Mouse (Mus musculus) hindbrain, embryonic 16.5 days (tissue): Measurements from ENCODE around the gene Gm12569. TPM values are rescaled to one million over a fixed set of nuclear protein-coding genes. Genes with fewer than 3 reads are reported as not detected.

ENCODE experiments used
- ATAC-seq: fragments of 200-750 bp; cut with Nextera tagmentation; 2 replicates; pipeline ENCODE4 v1.8.0; 2017; ENCODE audit warnings: moderate TSS enrichment, moderate library complexity
- H3K27ac ChIP-seq: fragments of 300-500 bp; sonication (generic); 2 replicates; pipeline ENCODE4 v1.5.1; 2014; ENCODE audit warnings: low read depth, mild to moderate bottlenecking, control low read depth, low read length, moderate library complexity
- H3K27me3 ChIP-seq: fragments of 300-500 bp; sonication (generic); replicated peaks from 2 replicates; pipeline ENCODE4 v1.6.1; 2014; ENCODE audit warnings: low read length; ENCODE audit not compliant: control insufficient read depth, insufficient read depth
- H3K36me3 ChIP-seq: fragments of 300-500 bp; sonication (generic); 2 replicates; pipeline ENCODE4 v1.6.1; 2014; ENCODE audit warnings: mild to moderate bottlenecking, low read length, moderate library complexity, mixed read lengths; ENCODE audit not compliant: control insufficient read depth, insufficient read depth
- H3K4me1 ChIP-seq: fragments of 300-500 bp; sonication (generic); 2 replicates; pipeline ENCODE4 v1.6.1; 2014; ENCODE audit warnings: low read depth, low read length; ENCODE audit not compliant: control insufficient read depth, insufficient read depth
- H3K4me2 ChIP-seq: fragments of 300-500 bp; sonication (generic); 2 replicates; pipeline ENCODE4 v1.6.1; 2014; ENCODE audit warnings: mild to moderate bottlenecking, low read length, control low read depth, moderate library complexity
- H3K4me3 ChIP-seq: fragments of 300-500 bp; sonication (generic); 2 replicates; pipeline ENCODE4 v1.5.1; 2014; ENCODE audit warnings: mild to moderate bottlenecking, low read length, control low read depth, moderate library complexity
- H3K9ac ChIP-seq: fragments of 300-500 bp; sonication (generic); 2 replicates; pipeline ENCODE4 v1.6.1; 2014; ENCODE audit warnings: low read depth, mild to moderate bottlenecking, control low read depth, low read length, moderate library complexity
- H3K9me3 ChIP-seq: fragments of 300-500 bp; sonication (generic); 2 replicates; pipeline ENCODE4 v1.6.1; 2014; ENCODE audit warnings: mild to moderate bottlenecking, low read length, moderate library complexity; ENCODE audit not compliant: control insufficient read depth
- WGBS: fragments of 180-500 bp; shearing (Covaris S2); extraction: QIAGEN DNeasy Blood & Tissue Kit; methylation state at CpG from one replicate; pipeline ENCODE4 v1.1.7; 2014; 5-methylcytosine and 5-hydroxymethylcytosine counted together
- polyA plus RNA-seq: library from polyadenylated mRNA; unstranded; fragments of >200 nt; fragmentation: Nextera tagmentation; extraction: Ambion mirVana; gene quantifications from 2 replicates; pipeline ENCODE4 v1.2.1, GENCODE M21; 2015

Gene Gm12569
- polyA plus RNA-seq, result not detected in 2 replicates

DNA sequence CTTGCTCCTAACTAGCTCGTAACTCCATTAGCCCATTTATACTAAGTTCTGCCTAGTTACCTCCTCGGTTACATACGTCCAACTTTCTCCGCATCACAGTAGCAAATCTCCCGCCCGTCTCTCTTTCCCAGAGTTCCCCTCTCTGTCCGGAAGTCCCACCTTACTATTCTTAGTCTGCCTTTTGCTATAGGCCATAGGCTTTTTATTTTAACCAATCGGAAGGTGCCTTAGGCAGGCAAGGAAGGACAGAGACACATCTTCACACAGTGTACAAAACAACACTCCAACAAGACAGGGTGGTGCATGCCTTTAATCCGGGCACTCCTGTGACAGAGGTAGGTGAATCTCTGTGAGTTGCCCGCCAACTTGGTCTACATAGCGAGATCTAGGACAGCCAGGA lies at the start of gene Gm12569:
TSS of gene Gm12569 (plus strand) at position 166 of the 400 bp plus-strand sequence.
- no peaks in the 10 kb centered on the region for H3K36me3 ChIP-seq
- H3K9ac ChIP-seq, result no peak within 1 kb of the TSS
- no peak within 1 kb of the TSS for H3K4me2 ChIP-seq
- H3K27ac ChIP-seq, result no peak within 1 kb of the TSS
- no peak for ATAC-seq
- H3K4me3 ChIP-seq, result no peak within 1 kb of the TSS
- WGBS, result 95% methylated on average over 11 of the region's 11 CpGs
- no peaks in the 10 kb centered on the region for H3K27me3 ChIP-seq
- H3K4me1 ChIP-seq, result no peaks in the 10 kb centered on the region
- no peaks in the 10 kb centered on the region for H3K9me3 ChIP-seq

DNA sequence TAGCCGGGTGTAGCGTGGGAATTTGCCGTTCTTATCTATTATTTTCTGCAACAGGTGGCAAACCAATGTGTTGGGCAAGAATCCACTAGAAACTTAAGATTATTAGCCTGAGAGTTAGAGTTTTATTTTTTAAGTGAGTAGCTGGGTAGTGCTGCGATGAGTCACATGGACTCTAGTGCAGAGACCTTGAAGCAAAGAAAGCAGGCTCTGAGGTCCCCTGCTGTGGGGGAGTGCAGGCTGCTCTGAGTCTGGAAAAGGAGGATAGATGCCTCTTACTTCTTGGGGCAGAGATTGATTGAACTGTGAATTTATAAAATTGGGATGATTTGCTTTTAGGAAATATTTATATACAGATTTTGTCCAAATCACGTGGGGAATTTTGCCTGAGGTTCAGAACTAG lies 17.5 kb upstream of the Gm12569 start:
- Histone ChIP-seq H3K9me3 (peaks cover 3% of the 10 kb centered on the region; the same call in 1 of the 2 replicates), H3K27ac (no peak overlapping the region), H3K4me1 (no peaks in the 10 kb centered on the region), H3K27me3 (no peaks in the 10 kb centered on the region), H3K36me3 (no peaks in the 10 kb centered on the region), H3K4me2 (no peak overlapping the region), H3K4me3 (no peak overlapping the region), H3K9ac (no peak overlapping the region)
- WGBS, result 78% methylated on average over 5 of the region's 5 CpGs
- ATAC-seq, result no peak

DNA sequence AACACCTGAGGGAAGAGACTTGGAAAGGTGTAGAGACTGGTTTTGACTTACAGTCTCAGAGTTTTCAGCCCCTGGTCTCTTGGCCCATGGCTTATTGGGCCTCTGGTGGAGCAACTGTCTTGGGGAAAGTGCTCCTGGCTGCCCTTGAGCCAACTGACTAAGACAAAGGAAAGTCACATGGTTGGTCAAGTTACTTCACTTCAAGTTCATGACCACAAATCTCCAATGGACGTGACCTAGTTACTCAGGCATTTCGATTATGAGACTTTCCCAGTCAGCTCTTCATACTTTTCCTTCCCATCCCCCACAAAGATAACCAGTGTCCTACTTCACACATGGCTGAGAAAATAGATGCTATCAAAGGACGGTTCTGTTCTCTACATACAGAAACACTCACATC lies 12.5 kb upstream of the Gm12569 start:
- ATAC-seq, result no peak
- Histone ChIP-seq H3K9me3 (peaks cover 3% of the 10 kb centered on the region; the same call in 1 of the 2 replicates), H3K9ac (no peak overlapping the region), H3K27me3 (no peaks in the 10 kb centered on the region), H3K4me3 (no peak overlapping the region), H3K27ac (no peak overlapping the region), H3K4me1 (no peaks in the 10 kb centered on the region), H3K4me2 (no peak overlapping the region), H3K36me3 (no peaks in the 10 kb centered on the region)
- WGBS, result 85% methylated on average over 3 of the region's 3 CpGs

DNA sequence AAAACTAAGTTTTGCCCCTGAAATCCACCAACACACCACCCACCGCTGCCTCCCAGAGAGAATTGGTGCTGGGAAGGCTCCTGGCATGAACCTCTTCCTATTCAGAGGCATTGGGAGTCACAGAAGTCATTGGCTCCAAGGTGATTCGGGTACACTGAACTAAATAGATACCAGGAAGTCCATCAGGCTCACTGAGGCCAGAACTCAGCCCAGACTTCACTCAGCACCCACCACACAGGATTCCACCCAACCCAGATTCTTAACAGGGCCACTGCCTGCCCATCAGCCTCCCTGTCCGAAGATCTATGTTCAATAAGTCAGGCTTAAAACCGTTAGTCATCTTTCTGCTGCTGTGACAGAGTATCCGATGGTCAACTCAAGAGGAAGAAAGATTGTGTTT lies 8.8 kb upstream of the Gm12569 start:
- no peak for ATAC-seq
- H3K27me3 ChIP-seq, result no peaks in the 10 kb centered on the region
- H3K36me3 ChIP-seq, result no peaks in the 10 kb centered on the region
- no peak overlapping the region for H3K27ac ChIP-seq
- H3K4me2 ChIP-seq, result no peak overlapping the region
- no peaks in the 10 kb centered on the region for H3K4me1 ChIP-seq
- H3K9ac ChIP-seq, result no peak overlapping the region
- WGBS, result 89% methylated on average over 5 of the region's 5 CpGs
- H3K9me3 ChIP-seq, result no peaks in the 10 kb centered on the region
- no peak overlapping the region for H3K4me3 ChIP-seq

DNA sequence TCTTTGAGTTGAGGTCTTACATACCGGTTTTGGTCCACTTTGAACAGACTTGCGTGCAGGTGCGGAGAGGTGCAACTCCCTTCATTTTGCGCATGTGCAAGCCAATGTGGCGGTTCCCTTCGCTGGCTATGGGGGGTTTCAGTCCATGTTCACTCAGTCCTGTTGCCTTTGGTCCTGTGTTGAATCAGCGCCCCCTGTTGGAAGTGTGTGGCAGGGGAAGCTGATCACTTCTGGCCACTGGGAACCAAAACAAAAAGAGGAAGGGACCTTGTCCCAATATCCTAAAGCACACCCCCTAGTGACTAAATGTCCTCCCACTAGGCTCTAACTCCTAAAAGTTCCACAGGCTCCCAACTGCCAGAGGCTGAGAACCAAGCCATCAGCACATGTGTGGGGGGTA lies 6.3 kb upstream of the Gm12569 start:
- ATAC-seq, result no peak
- Histone ChIP-seq H3K27ac (no peak overlapping the region), H3K9ac (no peak overlapping the region), H3K4me1 (no peaks in the 10 kb centered on the region), H3K36me3 (no peaks in the 10 kb centered on the region), H3K4me2 (no peak overlapping the region), H3K4me3 (no peak overlapping the region), H3K27me3 (no peaks in the 10 kb centered on the region), H3K9me3 (no peaks in the 10 kb centered on the region)
- WGBS, result 89% methylated on average over 7 of the region's 7 CpGs

GRCm38 (mm10) chr11:51219396-51219980 lies 785 bp upstream of the Gm12569 start:
- no peak for ATAC-seq
- H3K27ac ChIP-seq, result no peak overlapping the region
- H3K9ac ChIP-seq, result no peak overlapping the region
- 83% methylated on average over 12 of the region's 12 CpGs for WGBS
- H3K4me1 ChIP-seq, result no peaks in the 10 kb centered on the region
- H3K36me3 ChIP-seq, result no peaks in the 10 kb centered on the region
- H3K9me3 ChIP-seq, result no peaks in the 10 kb centered on the region
- no peak overlapping the region for H3K4me3 ChIP-seq
- H3K4me2 ChIP-seq, result no peak overlapping the region
- no peaks in the 10 kb centered on the region for H3K27me3 ChIP-seq

GRCm38 (mm10) chr11:51227104-51227503 lies 6.8 kb downstream of the Gm12569 start:
- Histone ChIP-seq H3K4me3 (no peak overlapping the region), H3K9me3 (no peaks in the 10 kb centered on the region), H3K9ac (no peak overlapping the region), H3K27ac (no peak overlapping the region), H3K4me1 (no peaks in the 10 kb centered on the region), H3K4me2 (no peak overlapping the region), H3K27me3 (no peaks in the 10 kb centered on the region), H3K36me3 (no peaks in the 10 kb centered on the region)
- no peak for ATAC-seq
- WGBS, result 72% methylated on average over 4 of the region's 4 CpGs

DNA sequence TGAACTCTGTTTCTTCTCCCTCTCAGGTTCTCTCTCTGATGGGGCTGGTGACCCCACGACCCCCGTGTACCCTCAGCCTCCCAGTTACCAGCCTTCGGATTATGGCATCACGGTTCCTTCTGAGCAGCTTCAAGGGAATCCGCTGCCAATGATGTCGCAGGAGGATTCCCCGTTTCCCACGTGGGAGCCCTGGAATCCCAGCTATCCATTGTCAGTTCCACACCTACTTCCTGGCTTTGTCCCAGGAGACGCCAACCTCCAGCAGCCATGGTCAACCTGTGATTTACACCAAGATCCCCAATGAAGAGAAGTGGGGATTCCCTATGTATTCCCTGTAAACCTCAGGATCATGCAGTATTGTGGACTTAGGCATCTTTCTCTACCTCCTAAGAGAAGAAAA lies 14.4 kb downstream of the Gm12569 start:
- no peak overlapping the region for H3K4me3 ChIP-seq
- no peak overlapping the region for H3K9ac ChIP-seq
- no peaks in the 10 kb centered on the region for H3K4me1 ChIP-seq
- no peak for ATAC-seq
- 92% methylated on average over 9 of the region's 9 CpGs for WGBS
- H3K27me3 ChIP-seq, result no peaks in the 10 kb centered on the region
- no peaks in the 10 kb centered on the region for H3K9me3 ChIP-seq
- no peak overlapping the region for H3K27ac ChIP-seq
- H3K4me2 ChIP-seq, result no peak overlapping the region
- H3K36me3 ChIP-seq, result no peaks in the 10 kb centered on the region

- ATAC-seq, result no peak
- Histone ChIP-seq H3K27me3 (no peaks in the 10 kb centered on the region), H3K36me3 (no peaks in the 10 kb centered on the region), H3K9ac (no peak overlapping the region), H3K4me1 (no peaks in the 10 kb centered on the region), H3K4me3 (no peak overlapping the region), H3K4me2 (no peak overlapping the region), H3K9me3 (peaks cover 3% of the 10 kb centered on the region; the same call in 1 of the 2 replicates), H3K27ac (no peak overlapping the region)
- 95% methylated on average over 2 of the region's 2 CpGs for WGBS
Observed at GRCm38 (mm10) chr11:51242897-51243296, 22.6 kb downstream of the Gm12569 start.

DNA sequence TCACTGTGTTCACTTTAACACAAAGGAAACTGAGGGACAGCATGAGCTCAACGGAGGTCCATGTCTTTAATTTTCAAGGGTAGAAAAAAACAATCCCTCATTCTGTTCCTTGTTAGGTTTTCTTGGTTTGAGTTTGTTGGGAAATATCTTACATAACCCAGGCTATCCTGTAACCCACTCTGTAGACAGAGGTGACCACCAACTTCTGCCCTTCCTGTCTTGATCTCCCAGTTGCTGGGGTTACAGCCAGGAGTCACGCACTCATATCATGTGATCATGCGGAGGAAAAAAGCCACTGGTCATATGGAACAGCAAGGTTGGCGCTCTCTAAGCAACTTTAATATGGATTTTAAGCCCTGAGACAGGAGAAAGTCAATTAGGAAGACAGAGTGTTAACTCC lies 36.7 kb downstream of the Gm12569 start:
- no peaks in the 10 kb centered on the region for H3K27me3 ChIP-seq
- H3K27ac ChIP-seq, result no peak overlapping the region
- ATAC-seq, result no peak
- H3K4me3 ChIP-seq, result no peak overlapping the region
- H3K4me1 ChIP-seq, result no peaks in the 10 kb centered on the region
- H3K36me3 ChIP-seq, result no peaks in the 10 kb centered on the region
- no peaks in the 10 kb centered on the region for H3K9me3 ChIP-seq
- H3K4me2 ChIP-seq, result no peak overlapping the region
- no peak overlapping the region for H3K9ac ChIP-seq
- 89% methylated on average over 4 of the region's 4 CpGs for WGBS
